Mouse (Mus musculus) kidney, embryonic 14.5 days (tissue): Measurements from ENCODE around the gene Hdac8. TPM values are rescaled to one million over a fixed set of nuclear protein-coding genes. Genes with fewer than 3 reads are reported as not detected.

Experiments used
- ATAC-seq: fragments of 200-750 bp; cut with Nextera tagmentation; 2 replicates; pipeline ENCODE4 v1.8.0; 2017; ENCODE audit warnings: moderate number of reproducible peaks, mild to moderate bottlenecking, moderate TSS enrichment, moderate library complexity; ENCODE audit not compliant: low FRiP score, low TSS enrichment
- H3K27ac ChIP-seq: fragments of 300-500 bp; sonication (generic); 2 replicates; pipeline ENCODE4 v1.5.1; 2014; ENCODE audit warnings: low read depth, mild to moderate bottlenecking, low read length, moderate library complexity, mixed read lengths
- H3K27me3 ChIP-seq: fragments of 300-500 bp; sonication (generic); 2 replicates; pipeline ENCODE4 v1.6.1; 2014; ENCODE audit warnings: mild to moderate bottlenecking, low read length; ENCODE audit not compliant: control insufficient read depth, insufficient read depth
- H3K36me3 ChIP-seq: fragments of 300-500 bp; sonication (generic); 2 replicates; pipeline ENCODE4 v1.6.1; 2014; ENCODE audit warnings: low read length, mixed read lengths; ENCODE audit not compliant: control insufficient read depth, insufficient read depth
- H3K4me1 ChIP-seq: fragments of 300-500 bp; sonication (generic); 2 replicates; pipeline ENCODE4 v1.6.1; 2014; ENCODE audit warnings: low read length, mixed read lengths; ENCODE audit not compliant: control insufficient read depth, insufficient read depth
- H3K4me2 ChIP-seq: fragments of 300-500 bp; sonication (generic); replicated peaks from 2 replicates; pipeline ENCODE4 v1.6.1; 2014; ENCODE audit warnings: low read depth, mild to moderate bottlenecking, low read length
- H3K4me3 ChIP-seq: fragments of 300-500 bp; sonication (generic); 2 replicates; pipeline ENCODE4 v1.5.1; 2014; ENCODE audit warnings: mild to moderate bottlenecking, low read length
- H3K9ac ChIP-seq: fragments of 300-500 bp; sonication (generic); 2 replicates; pipeline ENCODE4 v1.6.1; 2014; ENCODE audit warnings: low read depth, mild to moderate bottlenecking, low read length, moderate library complexity
- H3K9me3 ChIP-seq: fragments of 300-500 bp; sonication (generic); 2 replicates; pipeline ENCODE4 v1.6.1; 2016; ENCODE audit warnings: low read length; ENCODE audit not compliant: control insufficient read depth
- WGBS: fragments of 180-500 bp; shearing (Covaris S2); extraction: QIAGEN DNeasy Blood & Tissue Kit; methylation state at CpG from one replicate; pipeline ENCODE4 v1.1.7; 2014; 5-methylcytosine and 5-hydroxymethylcytosine counted together
- microRNA-seq: library from miRNA; unstranded; fragments of <30 nt; microRNA quantifications from one replicate; pipeline ENCODE4, GENCODE M21; 2016
- polyA plus RNA-seq: library from polyadenylated mRNA; unstranded; fragments of >200 nt; fragmentation: Nextera tagmentation; extraction: Ambion mirVana; gene quantifications from 2 replicates; pipeline ENCODE4 v1.2.1, GENCODE M21; 2014

Gene Hdac8
- polyA plus RNA-seq, 1 experiment from 2014 or later: 4.3 TPM

- H3K9ac ChIP-seq: peak overlapping the region; percentile 62
- H3K36me3 ChIP-seq: no peaks in the 10 kb centered on the region
- peak overlapping the region; percentile 37; the same call in 1 of the 2 replicates for H3K27ac ChIP-seq
- H3K27me3 ChIP-seq: peaks cover 21% of the 10 kb centered on the region
- H3K4me3 ChIP-seq: peak overlapping the region; percentile 48
- WGBS: 23% methylated on average over 53 of the region's 80 CpGs
- H3K4me2 ChIP-seq: peak overlapping the region; percentile 71
- no peaks in the 10 kb centered on the region for H3K4me1 ChIP-seq
- ATAC-seq: peak; percentile 38
- H3K9me3 ChIP-seq: no peaks in the 10 kb centered on the region
These were observed 253.8 kb downstream of the Hdac8 start for GRCm38 (mm10) chrX:102251221-102251936.

- 37% methylated on average over 24 of the region's 24 CpGs for WGBS
- ATAC-seq: no peak
- no peaks in the 10 kb centered on the region for H3K9me3 ChIP-seq
These were observed 254.3 kb downstream of the Hdac8 start for GRCm38 (mm10) chrX:102250891-102251170.

GRCm38 (mm10) chrX:102250150-102250890 lies 254.8 kb downstream of the Hdac8 start:
- Histone ChIP-seq H3K9ac (peak overlapping the region; percentile 62; the same call in 1 of the 2 replicates), H3K36me3 (no peaks in the 10 kb centered on the region), H3K4me3 (peak overlapping the region; percentile 48), H3K4me1 (no peaks in the 10 kb centered on the region), H3K27me3 (peaks cover 21% of the 10 kb centered on the region), H3K27ac (no peak overlapping the region), H3K9me3 (no peaks in the 10 kb centered on the region), H3K4me2 (peak overlapping the region; percentile 71)
- ATAC-seq: no peak
- whole genome bisulfite sequencing: 24% methylated on average over 57 of the region's 68 CpGs

More at GRCm38 (mm10) chrX:102250891-102251170, 254.3 kb downstream of the Hdac8 start:
- H3K4me1 ChIP-seq: no peaks in the 10 kb centered on the region
- peak overlapping the region; percentile 62 for H3K9ac ChIP-seq
- peak overlapping the region; percentile 48 for H3K4me3 ChIP-seq
- H3K4me2 ChIP-seq: peak overlapping the region; percentile 71
- H3K36me3 ChIP-seq: no peaks in the 10 kb centered on the region
- H3K27me3 ChIP-seq: peaks cover 21% of the 10 kb centered on the region
- no peak overlapping the region for H3K27ac ChIP-seq

- Histone ChIP-seq H3K9ac (no peak overlapping the region), H3K4me2 (no peak overlapping the region), H3K4me3 (no peak overlapping the region), H3K27ac (no peak overlapping the region), H3K4me1 (no peaks in the 10 kb centered on the region), H3K27me3 (no peaks in the 10 kb centered on the region), H3K9me3 (no peaks in the 10 kb centered on the region), H3K36me3 (no peaks in the 10 kb centered on the region)
- WGBS: 72% methylated on average over 2 of the region's 2 CpGs
- ATAC-seq: no peak
These were observed 260.8 kb downstream of the Hdac8 start for GRCm38 (mm10) chrX:102244334-102244733.

Small RNAs within 50 kb of the gene (microRNA-seq; reads per million reads assigned to microRNA genes)
- gene Gm26318: not detected

Other genes with a start within 250 kb of the Hdac8 start
- gene Phka1, start 138.9 kb upstream of the Hdac8 start, polyA plus RNA-seq: 3.5 and 8.2 TPM in 2 replicates
- gene Gm3880, start 181.6 kb upstream of the Hdac8 start, polyA plus RNA-seq: not detected in 2 replicates
- gene Gm9112, start 202.3 kb upstream of the Hdac8 start, polyA plus RNA-seq: not detected in 2 replicates
- 0.16 TPM in 1 of 2 replicates, not detected in the other for gene Dmrtc1b, start 202.5 kb upstream of the Hdac8 start, polyA plus RNA-seq